Mouse (Mus musculus) C2C12 (cell line): ENCODE results near the gene Sept4.

Experiments
- CEBPB ChIP-seq: IDR thresholded peaks from one replicate; pipeline ENCODE4 v1.6.1; 2011; ENCODE audit warnings: low read depth, mild to moderate bottlenecking, control low read depth, moderate library complexity
- CTCF ChIP-seq: IDR thresholded peaks from one replicate; pipeline ENCODE4 v1.5.1; 2011; ENCODE audit not compliant: control insufficient read depth, insufficient read depth, insufficient read length
- FOSL1 ChIP-seq: IDR thresholded peaks from one replicate; pipeline ENCODE4 v1.8.0; 2011; ENCODE audit warnings: mild to moderate bottlenecking, low read length; ENCODE audit not compliant: poor library complexity, insufficient read depth, severe bottlenecking
- MAX ChIP-seq: IDR thresholded peaks from one replicate; pipeline ENCODE4 v1.6.1; 2011; ENCODE audit warnings: mild to moderate bottlenecking, control low read depth
- MYOD1 ChIP-seq: IDR thresholded peaks from one replicate; pipeline ENCODE4 v1.6.1; 2011; ENCODE audit warnings: low read depth; ENCODE audit not compliant: control insufficient read depth, insufficient read length
- MYOG ChIP-seq: IDR thresholded peaks from one replicate; pipeline ENCODE4 v1.6.1; 2011; ENCODE audit not compliant: control insufficient read depth, insufficient read length; ENCODE audit errors: extremely low read depth
- USF1 ChIP-seq: IDR thresholded peaks from one replicate; pipeline ENCODE4 v1.6.1; 2011; ENCODE audit warnings: low read depth, mild to moderate bottlenecking, control low read depth, moderate library complexity

GRCm38 (mm10) chr11:87527990-87528389 is 40.7 kb upstream of the Sept4 start:
- TF ChIP-seq CTCF (no peak), MYOD1 (no peak), CEBPB (no peak), MAX (no peak), USF1 (no peak), MYOG (no peak), FOSL1 (no peak)
